Mouse (Mus musculus): ENCODE results near the gene Ergic1. TPM values are rescaled to one million over a fixed set of nuclear protein-coding genes. Genes with fewer than 3 reads are reported as not detected.

Ergic1 gene
- total RNA-seq (2021): 100 to 1,000 TPM; 109 to 115 TPM

- peak; percentile 94 for DNase-seq
These were observed at the start of gene Ergic1 for GRCm38 (mm10) chr17:26561290-26561640. Gene Ergic1, plus strand, starts transcription at chr17:26561489.

- DNase-seq: peak; percentile 63
These were observed 49.2 kb upstream of the Ergic1 start for GRCm38 (mm10) chr17:26511816-26512774.

- peak; percentile 38 for DNase-seq
These were observed 48.3 kb upstream of the Ergic1 start for GRCm38 (mm10) chr17:26512961-26513360.

GRCm38 (mm10) chr17:26513459-26514290 lies 47.6 kb upstream of the Ergic1 start:
- no peak for DNase-seq

- DNase-seq: no peak
These were observed 46.7 kb upstream of the Ergic1 start for GRCm38 (mm10) chr17:26514581-26515030.

GRCm38 (mm10) chr17:26515675-26516074 lies 45.6 kb upstream of the Ergic1 start:
- no peak for DNase-seq

GRCm38 (mm10) chr17:26518306-26518705 lies 43.0 kb upstream of the Ergic1 start:
- DNase-seq: no peak

- no peak for DNase-seq
These were observed 38.6 kb upstream of the Ergic1 start for GRCm38 (mm10) chr17:26522711-26523110.

- DNase-seq: no peak
These were observed 37.0 kb upstream of the Ergic1 start for GRCm38 (mm10) chr17:26524316-26524715.

- DNase-seq: no peak
These were observed 36.5 kb upstream of the Ergic1 start for GRCm38 (mm10) chr17:26524801-26525200.

- DNase-seq: peak; percentile 65
These were observed 36.0 kb upstream of the Ergic1 start for GRCm38 (mm10) chr17:26525316-26525715.

- no peak for DNase-seq
These were observed 34.0 kb upstream of the Ergic1 start for GRCm38 (mm10) chr17:26527291-26527690.

GRCm38 (mm10) chr17:26528751-26529150 lies 32.5 kb upstream of the Ergic1 start:
- peak; percentile 26 for DNase-seq

- DNase-seq: peak; percentile 53
These were observed 31.5 kb upstream of the Ergic1 start for GRCm38 (mm10) chr17:26529791-26530241.

- DNase-seq: peak; percentile 85
These were observed 30.7 kb upstream of the Ergic1 start for GRCm38 (mm10) chr17:26530590-26531081.

GRCm38 (mm10) chr17:26531395-26532027 lies 29.8 kb upstream of the Ergic1 start:
- DNase-seq: no peak

GRCm38 (mm10) chr17:26532476-26533045 lies 28.7 kb upstream of the Ergic1 start:
- no peak for DNase-seq

- DNase-seq: no peak
These were observed 27.4 kb upstream of the Ergic1 start for GRCm38 (mm10) chr17:26533871-26534372.

- DNase-seq: no peak
These were observed 26.6 kb upstream of the Ergic1 start for GRCm38 (mm10) chr17:26534695-26535094.

GRCm38 (mm10) chr17:26535251-26536136 lies 25.8 kb upstream of the Ergic1 start:
- DNase-seq: peak; percentile 15

Measured in heart, postnatal 4 days (tissue).